Mouse (Mus musculus) MN1 (cell line): ENCODE measurements at regions not wholly inside any gene's neighbourhood (a gene's known extent, or its start where the extent isn't known, plus 50 kb on each side); places are given as distances from the start of the nearest gene placed in this dataset.

Source experiments
- DNase-seq: peaks from one replicate; pipeline ENCODE4 v3.0.0-alpha.2; 2016; ENCODE audit warnings: low spot score

DNA sequence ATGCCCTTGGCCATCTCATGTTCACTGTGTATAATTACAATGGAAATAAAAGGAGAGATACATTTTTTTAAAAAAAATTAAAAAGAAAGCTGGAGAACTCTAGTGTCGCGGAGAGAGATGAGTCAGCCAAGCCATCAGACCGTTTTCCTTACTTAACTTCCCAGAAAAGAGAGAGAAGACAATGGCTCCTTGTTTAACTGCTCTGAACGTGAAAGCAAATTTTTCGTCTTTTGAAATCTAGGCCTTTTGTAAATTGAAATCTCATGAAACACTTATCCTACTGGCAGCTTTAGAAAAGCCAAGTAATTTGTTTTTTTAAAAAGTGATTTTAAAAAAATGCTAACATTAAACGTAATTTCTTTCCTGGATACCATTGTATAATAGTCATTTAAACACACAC lies 89.7 kb upstream of the Runx1 start:
- no peak for DNase-seq

DNA sequence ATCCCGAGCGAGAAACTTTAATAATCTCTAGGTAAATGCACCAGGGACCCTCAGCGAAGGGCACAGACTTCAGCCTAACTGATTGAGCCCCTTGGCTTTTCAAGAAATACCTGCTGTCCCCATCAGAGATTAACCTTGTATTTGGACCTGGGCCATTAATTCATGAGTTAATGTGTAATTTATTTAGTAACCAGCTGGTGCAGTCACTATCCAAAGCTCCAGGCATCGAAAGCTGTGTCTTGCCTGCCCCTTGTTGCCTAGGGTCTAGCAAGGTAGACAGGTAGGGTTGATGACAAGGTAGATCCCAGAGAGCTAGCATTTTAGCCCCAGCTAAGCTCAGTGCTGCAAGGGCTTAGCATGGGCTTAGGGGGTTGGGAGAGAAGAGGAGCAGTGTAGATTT lies 80.9 kb upstream of the Runx1 start:
- no peak for DNase-seq

DNA sequence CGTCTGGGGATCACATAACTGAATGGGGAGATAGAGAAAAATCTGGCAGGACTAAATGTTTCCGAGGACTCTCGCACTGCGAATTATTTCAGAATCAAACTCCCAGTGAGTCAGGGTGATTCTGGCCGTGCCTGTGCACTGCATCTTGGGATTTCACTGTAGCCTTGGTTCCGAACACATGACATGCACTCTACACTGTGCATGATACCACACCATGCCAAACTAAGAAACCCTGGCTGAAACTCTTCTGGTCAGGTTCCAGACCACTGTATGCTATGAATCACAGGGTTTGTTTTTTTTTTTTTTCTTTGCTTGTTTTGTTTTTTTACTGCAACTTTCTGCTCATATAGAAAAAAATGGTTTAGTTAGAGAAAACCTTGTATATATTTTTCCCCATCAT lies 79.7 kb upstream of the Runx1 start:
- no peak for DNase-seq

DNA sequence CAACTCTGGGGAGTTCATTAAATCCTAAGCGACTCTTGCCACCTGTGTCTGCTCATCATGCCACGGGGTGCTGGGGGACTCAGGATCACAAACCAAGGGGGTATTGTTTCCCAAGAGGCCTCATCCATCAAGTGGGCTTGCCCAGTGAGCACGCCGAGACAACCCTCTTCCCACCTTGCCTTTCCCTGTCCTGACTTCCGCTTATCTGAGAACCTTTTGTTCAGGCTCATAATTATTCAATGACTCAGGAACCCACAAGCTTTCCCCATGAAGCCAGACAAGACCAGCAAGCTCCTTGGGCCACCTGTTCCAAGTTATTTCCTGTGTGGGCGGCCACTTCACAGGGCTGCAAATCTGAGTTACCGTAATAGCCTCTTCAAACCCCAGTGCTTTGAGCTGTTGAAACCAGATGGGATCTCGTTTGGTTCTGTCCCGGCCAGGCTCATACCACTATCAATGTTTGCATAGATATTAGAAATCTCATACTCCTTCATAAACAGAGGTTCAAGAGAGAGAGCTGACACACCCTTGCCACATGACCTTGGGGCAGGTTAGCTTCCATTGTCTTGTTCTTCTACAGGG lies 78.0 kb upstream of the Runx1 start:
- DNase-seq, result no peak

DNA sequence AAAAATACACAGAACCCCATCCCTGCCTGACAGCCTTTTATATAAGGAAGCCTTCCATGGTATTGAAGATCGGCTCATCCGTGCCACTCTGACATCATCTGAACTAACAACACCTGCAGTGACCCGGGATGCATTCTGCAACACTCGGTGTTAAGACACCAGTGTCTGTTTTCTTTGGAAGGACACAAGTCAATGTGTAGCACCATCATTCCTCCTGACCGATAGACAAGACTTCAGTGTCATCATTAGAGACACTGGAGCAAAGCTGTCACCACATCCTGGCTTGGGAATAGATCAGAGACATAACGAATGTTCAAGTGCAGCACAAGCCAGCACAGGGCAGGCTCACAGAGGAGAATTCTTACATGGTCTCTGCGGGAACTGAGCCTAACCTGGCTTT lies 77.5 kb upstream of the Runx1 start:
- DNase-seq, result no peak

DNA sequence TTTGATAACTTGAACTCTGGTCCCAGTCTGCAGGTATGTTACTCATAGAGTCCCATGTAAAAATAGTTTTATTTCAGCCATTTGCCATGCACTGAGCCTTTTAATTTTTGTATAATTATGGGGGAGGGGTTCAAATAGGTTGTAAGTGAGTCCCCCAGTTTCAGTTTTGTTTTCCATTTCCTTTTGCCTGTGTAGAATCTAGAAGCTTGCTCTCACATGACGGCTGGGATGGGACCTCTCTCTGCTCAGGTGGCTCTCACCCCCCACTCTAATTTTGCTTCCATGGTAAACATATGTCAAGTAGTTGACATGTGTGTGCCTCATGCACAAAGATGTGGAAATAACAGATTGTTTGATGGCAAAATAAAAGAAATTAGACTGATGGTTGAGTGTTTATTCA lies 73.8 kb upstream of the Runx1 start:
- no peak for DNase-seq

DNA sequence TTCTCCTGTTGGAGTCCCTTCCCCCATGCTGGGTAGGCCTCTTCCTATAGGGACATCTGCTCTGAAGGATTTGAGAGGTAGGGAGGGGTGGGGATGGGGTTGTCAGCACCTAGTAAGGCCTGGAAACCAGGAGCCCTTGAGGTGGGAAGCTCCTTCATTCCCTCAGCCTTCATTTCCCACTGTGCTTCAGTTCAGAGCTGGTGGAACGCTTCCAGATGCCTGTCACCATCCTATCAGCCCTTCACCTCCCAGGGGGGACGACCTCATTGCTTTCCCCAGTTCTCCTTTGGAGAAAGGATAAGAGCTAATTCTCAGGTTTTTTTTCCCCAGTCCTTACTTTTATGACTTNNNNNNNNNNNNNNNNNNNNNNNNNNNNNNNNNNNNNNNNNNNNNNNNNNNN lies 65.8 kb upstream of the Runx1 start:
- no peak for DNase-seq

DNA sequence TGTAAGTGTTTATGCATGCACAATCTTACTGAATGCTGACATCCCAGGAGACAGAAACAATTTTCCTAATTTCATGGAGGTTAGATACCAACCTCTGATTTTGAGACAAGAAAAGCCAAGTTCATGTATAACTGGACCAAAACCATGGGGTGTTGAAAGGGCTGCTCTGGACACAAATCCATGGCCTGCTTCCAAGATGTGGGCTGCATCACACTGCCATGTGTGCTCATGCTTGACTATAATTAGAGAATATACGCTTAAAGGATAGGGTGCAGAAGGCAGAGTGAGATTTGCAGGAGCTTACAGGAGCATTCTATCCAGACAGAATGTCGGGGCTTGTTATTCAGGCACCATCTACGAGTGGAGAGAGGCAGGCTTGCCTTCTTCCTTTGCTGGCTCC lies 64.8 kb upstream of the Runx1 start:
- DNase-seq, result no peak

DNA sequence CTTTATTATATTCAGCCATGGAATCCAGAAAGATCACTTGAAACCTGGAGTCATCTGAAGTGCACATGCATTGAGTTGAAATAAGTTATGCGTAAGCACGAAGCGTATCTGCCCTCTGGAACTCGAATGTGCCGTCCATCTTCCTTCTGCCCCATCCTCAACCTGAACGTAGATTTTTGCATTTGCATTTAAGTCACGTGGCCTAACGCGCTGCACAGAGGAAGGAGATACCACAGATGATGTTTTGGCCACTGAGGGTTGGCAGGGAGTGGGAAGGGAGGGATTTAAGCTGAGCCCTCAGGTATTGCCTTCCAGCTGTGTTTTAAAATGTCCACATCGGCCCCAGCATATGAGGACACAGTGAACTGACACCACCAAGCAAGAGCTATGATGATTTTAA lies 63.6 kb upstream of the Runx1 start:
- DNase-seq, result no peak

DNA sequence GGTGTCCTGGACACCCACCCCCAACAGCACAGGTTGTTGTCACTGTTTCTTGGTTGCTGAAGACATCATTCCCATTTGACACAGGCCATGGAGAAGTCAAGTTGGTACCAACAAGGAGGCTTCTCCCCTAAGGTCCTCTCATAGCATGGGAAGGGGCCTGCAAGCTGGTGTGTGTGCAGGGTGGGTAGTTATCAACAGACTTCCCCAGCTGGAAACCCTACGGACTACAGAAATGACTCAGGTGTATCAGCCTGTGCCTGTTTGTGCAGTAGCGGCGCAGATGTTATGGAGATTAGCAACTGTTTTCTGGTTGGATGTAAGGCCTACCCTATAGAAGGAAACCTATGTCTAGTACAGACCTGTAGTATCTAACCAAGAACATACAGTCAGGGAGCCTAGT lies 60.3 kb upstream of the Runx1 start:
- no peak for DNase-seq

DNA sequence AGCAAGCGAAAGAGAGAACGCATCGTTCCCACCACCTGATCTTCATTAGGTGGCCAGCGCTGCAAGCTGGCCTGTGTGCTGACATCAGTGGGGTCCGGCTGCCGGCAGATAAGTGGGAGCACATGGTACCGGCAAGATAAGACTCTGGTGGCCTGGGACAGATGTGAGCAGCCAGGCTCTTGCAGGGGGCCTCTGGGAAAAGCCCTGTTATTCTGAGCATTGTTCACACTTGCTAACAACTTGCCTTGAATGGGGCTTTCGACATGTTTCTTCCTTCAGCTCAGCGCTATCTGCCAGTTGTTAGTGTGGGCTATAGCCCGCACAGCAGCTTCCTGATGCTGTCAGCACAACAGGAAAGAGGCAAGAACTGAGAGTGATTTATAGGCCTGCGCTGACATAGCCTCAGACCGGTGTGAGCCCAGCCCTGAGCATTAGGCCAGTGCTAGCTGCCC lies 57.9 kb upstream of the Runx1 start:
- DNase-seq, result no peak

DNA sequence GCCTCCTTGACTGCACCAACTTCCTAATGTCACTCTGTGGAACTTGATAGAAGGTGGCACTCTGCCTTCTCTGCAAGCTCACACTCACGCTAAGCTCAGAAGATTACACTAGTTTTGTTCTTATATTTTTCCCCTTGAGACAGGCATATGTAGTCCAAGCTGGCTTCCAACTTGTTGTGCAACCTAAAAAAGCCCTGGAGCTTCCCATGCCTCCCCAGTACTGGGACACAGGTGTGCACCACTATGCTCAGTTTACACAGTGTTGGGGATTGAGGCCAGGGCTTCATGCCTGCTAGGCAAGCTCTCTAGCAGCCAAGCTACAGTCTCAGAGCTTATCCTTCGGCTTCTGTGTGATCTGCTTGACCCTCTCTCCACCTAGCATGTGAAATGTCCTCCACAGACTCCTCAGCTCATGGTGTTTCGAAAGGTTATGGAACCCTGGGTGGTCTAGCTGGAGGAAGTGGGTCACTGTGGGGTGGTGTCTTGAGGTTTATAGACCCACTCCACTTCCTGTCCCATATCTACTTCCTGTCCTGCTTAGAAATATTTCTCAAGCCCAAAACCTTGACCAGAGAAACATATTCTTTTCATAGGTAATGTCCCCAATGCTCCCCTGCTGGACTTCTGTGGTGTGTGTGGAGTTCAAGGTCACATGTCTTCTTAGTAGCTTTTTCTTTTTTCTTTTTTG lies 54.6 kb upstream of the Runx1 start:
- DNase-seq, result no peak

DNA sequence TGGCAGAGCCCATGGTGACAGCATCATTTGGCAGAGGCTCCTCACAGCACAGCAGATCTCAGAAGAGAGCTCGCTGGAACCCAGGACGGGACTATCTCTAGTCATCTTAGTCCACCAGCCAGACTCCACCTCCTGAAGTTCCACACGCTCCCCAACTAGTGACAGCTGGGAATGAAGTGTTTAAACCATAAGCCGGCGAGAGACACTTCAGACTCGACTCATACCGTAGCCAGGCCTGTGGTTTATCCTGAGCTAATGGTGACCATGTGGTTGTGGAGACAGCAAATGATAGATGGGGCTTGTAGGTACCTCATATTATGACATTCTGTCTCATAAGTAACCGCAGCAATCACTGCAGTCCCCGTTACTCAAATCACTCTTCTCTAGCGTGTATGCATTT lies 52.1 kb upstream of the Runx1 start:
- no peak for DNase-seq
